Mouse (Mus musculus) liver, embryonic 16.5 days (tissue): Measurements from ENCODE around the gene Eef1a1. TPM values are rescaled to one million over a fixed set of nuclear protein-coding genes. Genes with fewer than 3 reads are reported as not detected.
A peak's percentile ranks its signal among the peaks of the same experiment; 100 is the strongest.
"Not testable (repeated sequence)": the region's sequence is repeated elsewhere in the genome, so short reads cannot be mapped to it uniquely, and the experiment has no call there.

Source experiments
- ATAC-seq: fragments of 200-750 bp; cut with Nextera tagmentation; 2 replicates; pipeline ENCODE4 v1.8.0; 2017; ENCODE audit warnings: low read depth, mild to moderate bottlenecking, moderate number of reproducible peaks, moderate library complexity
- H3K27ac ChIP-seq: fragments of 300-500 bp; sonication (generic); 2 replicates; pipeline ENCODE4 v1.5.1; 2014; ENCODE audit warnings: mild to moderate bottlenecking, low read length
- H3K27me3 ChIP-seq: fragments of 300-500 bp; sonication (generic); 2 replicates; pipeline ENCODE4 v1.6.1; 2014; ENCODE audit warnings: low read depth, low read length, mixed read lengths; ENCODE audit not compliant: control insufficient read depth, insufficient read depth
- H3K36me3 ChIP-seq: fragments of 300-500 bp; sonication (generic); 2 replicates; pipeline ENCODE4 v1.6.1; 2014; ENCODE audit warnings: mild to moderate bottlenecking; ENCODE audit not compliant: control insufficient read depth, insufficient read depth
- H3K4me1 ChIP-seq: fragments of 300-500 bp; sonication (generic); 2 replicates; pipeline ENCODE4 v1.6.1; 2014; ENCODE audit warnings: low read depth, low read length, mixed read lengths; ENCODE audit not compliant: control insufficient read depth
- H3K4me2 ChIP-seq: fragments of 300-500 bp; sonication (generic); 2 replicates; pipeline ENCODE4 v1.6.1; 2014; ENCODE audit warnings: low read depth, low read length, mixed read lengths
- H3K4me3 ChIP-seq: fragments of 300-500 bp; sonication (generic); 2 replicates; pipeline ENCODE4 v1.5.1; 2014; ENCODE audit warnings: low read depth, mild to moderate bottlenecking, low read length
- H3K9ac ChIP-seq: fragments of 300-500 bp; sonication (generic); 2 replicates; pipeline ENCODE4 v1.6.1; 2014; ENCODE audit warnings: low read depth, low read length
- H3K9me3 ChIP-seq: fragments of 300-500 bp; sonication (generic); replicated peaks from 2 replicates; pipeline ENCODE4 v1.6.1; 2016; ENCODE audit warnings: low read length; ENCODE audit not compliant: control insufficient read depth
- WGBS: fragments of 180-500 bp; shearing (Covaris S2); extraction: QIAGEN DNeasy Blood & Tissue Kit; methylation state at CpG from one replicate; pipeline ENCODE4 v1.1.7; 2014; ENCODE audit not compliant: insufficient replicate concordance; 5-methylcytosine and 5-hydroxymethylcytosine counted together
- polyA plus RNA-seq: library from polyadenylated mRNA; unstranded; fragments of >200 nt; fragmentation: Nextera tagmentation; extraction: Ambion mirVana; gene quantifications from 2 replicates; pipeline ENCODE4 v1.2.1, GENCODE M21; 2015

The Eef1a1 gene
- polyA plus RNA-seq, 1 experiment from 2014 or later = 1,873 TPM

- no peaks in the 10 kb centered on the region for H3K27me3 ChIP-seq
- ATAC-seq = peak; percentile 91
- H3K36me3 ChIP-seq = peaks cover 24% of the 10 kb centered on the region
- H3K9ac ChIP-seq = peak overlapping the region; percentile 97
- H3K4me3 ChIP-seq = peak overlapping the region; percentile 95
- WGBS = under 1% methylated on average over 76 of the region's 77 CpGs
- peak overlapping the region; percentile 97 for H3K27ac ChIP-seq
- peak overlapping the region; percentile 94 for H3K4me2 ChIP-seq
- no peaks in the 10 kb centered on the region for H3K9me3 ChIP-seq
- H3K4me1 ChIP-seq = peaks cover 12% of the 10 kb centered on the region
Measured at GRCm38 (mm10) chr9:78481423-78482331, 7.3 kb downstream of the Eef1a1 start.

DNA sequence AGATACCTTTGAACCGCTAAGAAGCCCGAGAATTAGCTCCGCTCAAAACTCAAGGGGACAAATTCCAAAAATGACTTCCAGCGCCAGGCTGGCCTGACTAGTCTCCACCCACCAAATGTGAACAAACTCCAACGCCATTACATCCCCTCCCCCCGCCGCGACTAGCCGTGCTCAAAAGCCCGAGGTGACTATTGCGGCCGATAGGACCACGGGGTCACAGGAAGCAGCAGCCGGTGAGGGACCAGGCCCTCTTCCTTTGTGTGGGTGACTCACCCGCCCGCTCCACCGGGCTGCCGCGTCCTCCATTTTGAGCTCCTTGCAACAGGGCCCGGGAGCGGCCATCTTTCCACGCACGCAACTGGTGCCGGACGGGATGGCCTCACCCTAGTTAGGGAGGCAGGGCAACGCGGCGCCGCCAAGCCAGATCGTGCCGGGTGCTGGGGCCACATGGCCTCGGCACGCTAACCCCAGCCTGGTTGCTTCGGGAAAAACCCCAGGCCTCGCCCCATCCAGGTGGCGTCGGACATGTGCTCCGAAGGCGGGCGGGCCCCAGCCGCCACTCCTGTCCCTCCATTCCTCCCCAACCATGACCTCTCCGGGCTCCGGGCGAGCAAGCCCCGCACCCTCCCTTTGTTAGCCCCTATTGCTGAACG, 8.1 kb downstream of the Eef1a1 start:
- H3K36me3 ChIP-seq = peaks cover 30% of the 10 kb centered on the region
- under 1% methylated on average over 46 of the region's 46 CpGs for WGBS
- peak; percentile 33 for ATAC-seq
- H3K9ac ChIP-seq = peak overlapping the region; percentile 97
- H3K27ac ChIP-seq = peak overlapping the region; percentile 97
- H3K4me3 ChIP-seq = peak overlapping the region; percentile 95
- H3K9me3 ChIP-seq = no peaks in the 10 kb centered on the region
- H3K4me2 ChIP-seq = peak overlapping the region; percentile 94
- no peaks in the 10 kb centered on the region for H3K27me3 ChIP-seq
- peaks cover 12% of the 10 kb centered on the region for H3K4me1 ChIP-seq

GRCm38 (mm10) chr9:78480227-78480626, 8.7 kb downstream of the Eef1a1 start:
- H3K9ac ChIP-seq = peak overlapping the region; percentile 97
- H3K4me3 ChIP-seq = peak overlapping the region; percentile 95
- H3K4me2 ChIP-seq = peak overlapping the region; percentile 94
- peaks cover 12% of the 10 kb centered on the region for H3K4me1 ChIP-seq
- H3K36me3 ChIP-seq = peaks cover 30% of the 10 kb centered on the region
- not testable (repeated sequence) for H3K27me3 ChIP-seq, H3K9me3 ChIP-seq, ATAC-seq
- H3K27ac ChIP-seq = peak overlapping the region; percentile 97
- 0% methylated on average over 13 of the region's 13 CpGs for WGBS

DNA sequence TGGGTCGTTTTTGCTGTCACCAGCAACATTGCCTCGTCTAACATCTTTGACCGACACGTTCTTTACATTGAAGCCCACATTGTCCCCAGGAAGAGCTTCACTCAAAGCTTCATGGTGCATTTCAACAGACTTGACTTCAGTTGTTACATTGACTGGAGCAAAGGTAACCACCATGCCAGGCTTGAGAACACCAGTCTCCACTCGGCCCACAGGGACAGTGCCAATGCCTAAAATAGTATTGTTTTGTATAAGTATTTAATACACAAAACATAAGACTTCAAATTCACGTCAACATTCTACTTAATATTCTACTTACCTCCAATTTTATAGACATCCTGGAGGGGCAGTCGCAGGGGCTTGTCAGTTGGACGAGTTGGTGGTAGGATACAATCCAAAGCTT, 9.6 kb downstream of the Eef1a1 start:
- H3K9ac ChIP-seq = peak overlapping the region; percentile 52
- H3K27ac ChIP-seq = peak overlapping the region; percentile 33; the same call in 1 of the 2 replicates
- ATAC-seq, H3K27me3 ChIP-seq, H3K9me3 ChIP-seq: not testable (repeated sequence)
- peak overlapping the region; percentile 94 for H3K4me2 ChIP-seq
- 26% methylated on average over 8 of the region's 8 CpGs for WGBS
- peaks cover 12% of the 10 kb centered on the region for H3K4me1 ChIP-seq
- H3K36me3 ChIP-seq = peaks cover 30% of the 10 kb centered on the region
- H3K4me3 ChIP-seq = peak overlapping the region; percentile 95

DNA sequence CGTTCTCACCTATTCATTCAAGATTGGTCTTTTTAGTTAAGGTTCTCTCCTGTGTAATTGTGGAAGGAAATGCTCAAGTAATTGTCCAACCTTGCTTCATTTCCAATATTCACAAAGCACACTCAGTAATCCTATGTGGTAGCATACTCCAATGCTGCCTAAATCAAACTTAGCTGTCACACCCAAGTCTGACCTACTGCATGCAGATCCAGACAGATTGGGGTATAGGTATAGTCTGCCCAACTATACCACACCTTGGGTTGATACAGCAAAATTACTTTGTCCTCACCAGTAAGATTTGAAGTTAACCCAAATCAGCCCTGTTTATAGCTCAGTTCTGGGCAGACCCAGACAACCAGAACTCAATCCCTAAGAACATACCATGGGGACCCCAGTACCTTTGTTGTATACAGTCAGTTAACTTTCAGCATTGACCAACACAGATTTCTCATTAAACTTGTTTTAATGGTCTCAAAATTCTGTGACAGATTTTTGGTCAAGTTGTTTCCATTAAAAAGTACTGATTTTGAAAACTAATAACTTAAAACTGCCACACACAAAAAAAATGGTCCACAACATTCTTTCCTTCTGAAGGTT, 10.8 kb downstream of the Eef1a1 start:
- Histone ChIP-seq H3K36me3 (peaks cover 33% of the 10 kb centered on the region), H3K4me1 (peaks cover 12% of the 10 kb centered on the region), H3K27ac (peak overlapping the region; percentile 15; the same call in 1 of the 2 replicates)
- ATAC-seq, H3K4me2 ChIP-seq, H3K9me3 ChIP-seq, H3K4me3 ChIP-seq, H3K27me3 ChIP-seq, H3K9ac ChIP-seq: not testable (repeated sequence)
- 43% methylated on average over 1 of the region's 1 CpGs for WGBS

DNA sequence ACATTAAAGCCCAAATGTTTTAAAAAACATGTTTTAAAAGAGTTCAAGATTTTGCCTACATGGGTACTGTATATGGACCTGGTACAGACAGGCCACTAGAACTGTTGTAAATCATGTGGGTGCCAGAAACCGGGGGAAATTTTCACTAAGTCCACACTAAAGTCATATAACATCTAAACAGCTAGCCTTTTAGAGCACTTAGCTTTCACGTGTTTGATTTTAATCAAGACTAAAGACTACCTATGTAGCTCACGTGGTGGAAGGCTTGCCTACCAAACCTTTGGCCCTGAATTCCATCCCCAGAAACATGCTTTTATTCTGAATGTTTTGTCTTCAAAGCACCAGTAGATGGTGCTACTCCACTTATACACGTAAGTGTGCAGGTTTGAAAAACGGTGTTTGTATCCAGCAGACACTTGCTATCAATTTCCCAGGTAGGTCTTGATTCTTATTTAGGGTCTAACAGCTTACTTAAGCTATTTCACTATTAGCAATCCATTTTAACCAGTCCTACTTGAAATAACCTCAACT, 11.9 kb downstream of the Eef1a1 start:
- Histone ChIP-seq H3K36me3 (peaks cover 35% of the 10 kb centered on the region), H3K4me3 (no peak overlapping the region), H3K9ac (no peak overlapping the region), H3K27me3 (no peaks in the 10 kb centered on the region), H3K9me3 (no peaks in the 10 kb centered on the region), H3K27ac (peak overlapping the region; percentile 44), H3K4me1 (peaks cover 3% of the 10 kb centered on the region; the same call in 1 of the 2 replicates), H3K4me2 (no peak overlapping the region)
- WGBS = 4% methylated on average over 5 of the region's 5 CpGs
- ATAC-seq = no peak

DNA sequence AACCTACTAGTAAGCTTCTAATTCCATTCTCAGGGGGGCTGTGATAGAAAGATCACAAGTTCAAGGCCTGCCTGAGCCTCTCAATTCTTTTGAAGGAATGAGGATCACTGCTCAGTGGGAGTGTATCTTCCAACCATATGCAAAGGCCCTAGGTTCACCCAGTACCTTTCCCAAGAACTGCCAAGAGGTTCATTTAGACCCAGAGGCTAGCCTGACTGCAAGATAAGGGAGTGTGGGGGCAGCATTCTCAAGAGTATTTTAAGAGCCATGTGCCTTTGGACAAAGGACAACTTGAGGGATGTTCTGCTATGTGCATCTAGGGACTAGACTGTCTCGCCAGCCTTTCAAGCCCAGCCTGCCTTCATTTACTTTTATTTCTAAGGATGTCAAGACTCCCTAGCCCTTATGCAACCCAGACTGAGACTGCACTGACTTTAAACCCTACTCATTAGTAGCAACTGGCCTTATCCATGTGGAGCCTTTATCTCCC, 12.4 kb downstream of the Eef1a1 start:
- whole genome bisulfite sequencing = 0% methylated on average over 1 of the region's 1 CpGs
- H3K9me3 ChIP-seq = no peaks in the 10 kb centered on the region
- peaks cover 36% of the 10 kb centered on the region for H3K36me3 ChIP-seq
- H3K27me3 ChIP-seq = no peaks in the 10 kb centered on the region
- H3K4me3 ChIP-seq = no peak overlapping the region
- no peak overlapping the region for H3K9ac ChIP-seq
- H3K4me2 ChIP-seq = no peak overlapping the region
- no peaks in the 10 kb centered on the region; the same call in 1 of the 2 replicates for H3K4me1 ChIP-seq
- peak overlapping the region; percentile 44 for H3K27ac ChIP-seq
- no peak for ATAC-seq

GRCm38 (mm10) chr9:78475873-78476272, 13.1 kb downstream of the Eef1a1 start:
- Histone ChIP-seq H3K27me3 (no peaks in the 10 kb centered on the region), H3K9me3 (no peaks in the 10 kb centered on the region), H3K4me2 (no peak overlapping the region), H3K9ac (no peak overlapping the region), H3K36me3 (peaks cover 37% of the 10 kb centered on the region), H3K4me1 (no peaks in the 10 kb centered on the region; the same call in 1 of the 2 replicates), H3K4me3 (no peak overlapping the region), H3K27ac (no peak overlapping the region)
- 71% methylated on average over 4 of the region's 4 CpGs for WGBS
- no peak for ATAC-seq
